Mouse (Mus musculus) cortical plate, adult 2 months (tissue): ENCODE data around the gene Tmem44.

ENCODE experiments used
- CTCF ChIP-seq: fragments of 200-500 bp; IDR thresholded peaks from 2 replicates; pipeline ENCODE4 v1.5.1; 2011; ENCODE audit warnings: mild to moderate bottlenecking, control low read depth, low read length; ENCODE audit not compliant: insufficient read depth; ENCODE audit errors: extremely low read depth
- POLR2A ChIP-seq: fragments of 200-500 bp; IDR thresholded peaks from 2 replicates; pipeline ENCODE4 v1.6.1; 2011; ENCODE audit warnings: mild to moderate bottlenecking, low read length, control low read depth; ENCODE audit not compliant: insufficient read depth; ENCODE audit errors: extremely low read depth

GRCm38 (mm10) chr16:30595835-30596557 is 45.4 kb upstream of the Tmem44 start:
- no peak for TF ChIP-seq CTCF
- TF ChIP-seq POLR2A = no peak
